Mouse (Mus musculus): ENCODE measurements around the gene Gon4l.

The Gon4l gene

GRCm38 (mm10) chr3:88912585-88912984 lies 77.6 kb downstream of the Gon4l start:
- no peak for DNase-seq (ENCODE audit: low read depth)

DNA sequence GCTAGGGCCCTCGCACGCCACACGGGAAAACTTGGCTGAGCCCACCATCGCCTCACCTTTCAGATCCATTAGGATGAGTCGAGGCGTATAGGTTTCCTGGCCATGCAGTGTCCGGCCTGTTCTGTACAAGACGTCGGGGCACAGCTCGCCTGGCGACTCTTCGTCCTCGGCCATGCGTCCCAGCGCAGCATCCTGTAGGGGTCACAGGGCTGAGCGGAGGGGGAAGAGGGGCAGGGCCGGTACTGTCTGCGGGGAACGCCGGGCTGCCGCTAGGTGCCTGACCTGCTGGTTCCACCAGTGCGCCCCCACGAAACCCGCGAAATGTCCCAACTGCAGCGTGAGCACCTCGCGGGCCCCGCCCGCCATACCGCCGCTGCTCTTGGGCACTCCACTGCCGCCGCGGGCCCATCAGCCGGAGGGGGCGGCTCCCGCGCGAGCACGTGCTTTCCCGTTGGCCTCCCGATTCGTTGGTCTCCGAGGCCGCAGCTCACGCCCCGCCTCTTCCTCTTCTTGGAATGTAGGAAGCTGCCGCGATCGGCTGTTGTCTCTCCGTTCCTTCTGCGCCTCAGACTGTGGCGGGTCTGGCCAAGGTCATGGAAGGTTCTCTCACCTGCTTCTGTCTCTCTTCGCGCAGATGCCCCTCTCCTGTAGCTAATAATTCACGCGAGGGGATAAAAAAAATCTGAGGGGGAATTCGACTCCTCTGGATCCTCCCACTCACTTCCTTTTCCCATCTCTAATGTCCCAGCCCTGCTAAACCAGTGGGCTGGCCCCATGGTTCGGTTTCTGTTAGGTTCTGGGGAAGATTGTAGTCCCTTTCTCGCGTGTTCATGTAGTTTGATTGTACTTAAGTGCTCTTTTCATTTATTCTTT lies 78.7 kb downstream of the Gon4l start, which contains the start of gene Msto1:
Msto1 (minus strand) TSS at position 489 of the 873 bp plus-strand sequence.
- DNase-seq (ENCODE audit: low read depth): peak; percentile 96

DNA sequence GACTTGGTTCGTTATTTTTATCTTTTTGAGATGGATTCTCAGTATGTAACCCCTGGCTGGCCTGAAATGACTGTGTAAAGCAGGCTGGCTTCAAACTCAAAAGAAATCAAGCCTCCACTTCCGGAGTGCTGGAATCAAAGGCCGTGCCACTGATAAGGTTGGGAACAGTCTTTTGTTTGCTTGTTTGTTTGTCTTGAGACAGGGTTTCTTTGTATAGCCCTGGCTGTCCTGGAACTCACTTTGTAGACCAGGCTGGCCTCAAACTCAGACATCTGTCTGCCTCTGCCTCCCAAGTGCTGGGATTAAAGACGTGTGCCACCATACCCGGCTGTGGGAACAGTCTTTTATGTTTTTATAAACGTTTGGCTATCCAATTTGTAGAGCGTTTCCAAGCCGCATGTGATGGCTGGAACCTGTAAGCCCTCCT lies 79.4 kb downstream of the Gon4l start:
- no peak for DNase-seq (ENCODE audit: low read depth)

DNA sequence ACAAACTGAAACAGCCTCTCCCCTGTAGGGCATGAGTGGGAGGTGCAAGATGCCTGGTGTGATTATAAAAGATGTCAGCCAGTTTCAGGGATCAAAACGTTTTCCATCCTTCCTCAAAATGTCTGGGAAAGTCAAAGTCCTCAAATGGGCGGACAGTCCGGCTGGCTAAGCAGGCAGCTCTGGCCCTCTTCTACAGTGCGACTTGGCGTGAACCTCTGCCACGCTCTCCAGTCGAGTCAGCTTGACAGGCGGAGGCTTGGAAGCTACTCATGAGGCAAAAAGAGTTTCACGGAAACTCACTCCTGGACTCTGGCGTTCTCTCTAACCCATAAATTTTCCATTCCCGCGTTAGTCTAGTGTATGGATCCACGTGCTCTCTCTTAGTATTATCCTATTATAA lies 84.0 kb downstream of the Gon4l start:
- DNase-seq (ENCODE audit: low read depth): no peak

GRCm38 (mm10) chr3:88921411-88921810 lies 86.4 kb downstream of the Gon4l start:
- DNase-seq (ENCODE audit: low read depth): no peak

DNA sequence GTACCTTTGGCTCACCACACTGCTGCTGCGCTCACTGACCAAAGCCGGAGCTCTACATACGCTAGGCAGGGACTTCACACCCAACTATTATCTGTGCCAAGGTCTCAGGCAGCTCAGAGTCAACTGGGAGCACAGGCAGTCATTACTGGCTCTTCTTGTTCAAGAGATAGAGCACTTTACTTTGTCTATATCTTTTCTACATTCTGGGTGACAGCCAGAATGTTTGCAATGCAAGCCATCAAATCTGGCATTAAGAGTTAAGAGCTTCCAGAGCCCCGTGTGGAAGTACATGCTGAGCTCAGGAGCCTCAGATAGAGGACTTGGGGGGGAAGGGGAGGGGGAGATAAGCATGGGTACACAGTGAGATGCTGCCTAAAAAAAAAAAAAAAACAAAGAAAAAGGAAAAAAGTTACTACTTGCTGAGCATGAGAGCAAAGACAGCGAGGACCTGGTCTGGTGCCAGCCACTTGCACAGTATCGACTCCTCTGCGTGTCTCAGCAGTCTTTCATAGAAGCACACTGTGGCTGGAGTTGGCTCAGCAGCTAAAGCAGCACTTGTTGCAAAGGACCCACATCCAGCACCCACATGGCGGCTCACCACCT lies 89.1 kb downstream of the Gon4l start:
- DNase-seq (ENCODE audit: low read depth): no peak

GRCm38 (mm10) chr3:88925651-88926050 lies 90.6 kb downstream of the Gon4l start:
- peak; percentile 23 for DNase-seq (ENCODE audit: low read depth)

DNA sequence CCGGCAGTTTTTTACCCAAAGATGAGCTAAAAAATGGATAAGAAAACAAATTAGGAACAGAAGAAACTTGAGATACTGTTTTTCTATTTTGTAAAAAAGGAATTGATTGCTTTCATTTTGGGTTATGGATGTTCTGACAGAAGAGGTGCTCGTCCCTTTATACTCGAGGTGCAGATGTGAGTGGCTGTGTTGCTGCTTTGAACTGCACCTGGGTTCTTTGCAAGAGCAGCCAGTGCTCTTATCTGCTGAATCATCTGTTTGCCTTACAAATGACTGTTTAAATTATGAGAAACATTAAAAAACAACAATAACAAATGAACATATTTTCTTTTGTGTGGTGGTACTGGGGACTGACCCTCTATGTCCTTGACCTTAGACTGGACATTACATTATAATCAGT lies 94.5 kb downstream of the Gon4l start:
- no peak for DNase-seq (ENCODE audit: low read depth)

DNA sequence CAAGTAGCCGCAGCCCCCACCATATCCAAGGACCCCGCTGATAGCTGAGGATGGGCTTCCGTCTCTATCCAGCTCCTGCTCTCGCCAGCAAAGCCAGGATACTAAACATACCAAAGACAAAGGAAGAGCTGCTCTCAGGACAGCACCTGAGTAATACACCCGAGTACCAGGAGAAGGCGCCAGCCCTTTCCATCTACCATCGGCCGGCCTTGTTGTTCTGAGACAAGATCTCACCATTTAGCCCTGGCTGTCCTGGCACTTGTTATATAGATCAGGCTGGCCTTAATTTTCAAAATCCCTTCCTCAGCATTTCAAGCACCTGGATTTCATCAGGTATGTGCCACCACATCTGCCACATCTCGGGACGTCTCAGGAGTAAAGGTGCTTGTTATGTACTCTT lies 104.0 kb downstream of the Gon4l start:
- no peak for DNase-seq (ENCODE audit: low read depth)

DNA sequence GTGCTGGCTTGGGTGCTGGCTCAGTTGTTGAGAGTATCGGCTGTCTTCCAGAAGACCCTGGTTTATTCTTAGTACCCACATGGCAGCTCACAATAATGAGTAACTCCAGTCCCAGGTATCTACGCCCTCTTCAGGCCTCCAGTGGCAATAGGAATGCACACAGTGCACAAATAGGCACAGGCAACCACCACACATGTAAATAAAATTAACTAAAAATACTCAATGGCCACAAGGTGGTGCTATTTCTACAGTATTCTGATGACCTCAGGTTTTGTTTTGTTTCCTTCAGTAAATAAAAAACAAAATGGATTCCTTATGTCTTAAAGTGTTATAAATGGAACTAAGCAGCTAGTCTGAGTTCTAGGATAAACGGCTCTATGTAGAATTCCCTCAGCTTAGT lies 104.7 kb downstream of the Gon4l start:
- peak; percentile 84 for DNase-seq (ENCODE audit: low read depth)

- no peak for DNase-seq (ENCODE audit: low read depth)
Observed at GRCm38 (mm10) chr3:88942316-88942880, 107.4 kb downstream of the Gon4l start.

GRCm38 (mm10) chr3:88944109-88944508 lies 109.1 kb downstream of the Gon4l start:
- no peak for DNase-seq (ENCODE audit: low read depth)

DNA sequence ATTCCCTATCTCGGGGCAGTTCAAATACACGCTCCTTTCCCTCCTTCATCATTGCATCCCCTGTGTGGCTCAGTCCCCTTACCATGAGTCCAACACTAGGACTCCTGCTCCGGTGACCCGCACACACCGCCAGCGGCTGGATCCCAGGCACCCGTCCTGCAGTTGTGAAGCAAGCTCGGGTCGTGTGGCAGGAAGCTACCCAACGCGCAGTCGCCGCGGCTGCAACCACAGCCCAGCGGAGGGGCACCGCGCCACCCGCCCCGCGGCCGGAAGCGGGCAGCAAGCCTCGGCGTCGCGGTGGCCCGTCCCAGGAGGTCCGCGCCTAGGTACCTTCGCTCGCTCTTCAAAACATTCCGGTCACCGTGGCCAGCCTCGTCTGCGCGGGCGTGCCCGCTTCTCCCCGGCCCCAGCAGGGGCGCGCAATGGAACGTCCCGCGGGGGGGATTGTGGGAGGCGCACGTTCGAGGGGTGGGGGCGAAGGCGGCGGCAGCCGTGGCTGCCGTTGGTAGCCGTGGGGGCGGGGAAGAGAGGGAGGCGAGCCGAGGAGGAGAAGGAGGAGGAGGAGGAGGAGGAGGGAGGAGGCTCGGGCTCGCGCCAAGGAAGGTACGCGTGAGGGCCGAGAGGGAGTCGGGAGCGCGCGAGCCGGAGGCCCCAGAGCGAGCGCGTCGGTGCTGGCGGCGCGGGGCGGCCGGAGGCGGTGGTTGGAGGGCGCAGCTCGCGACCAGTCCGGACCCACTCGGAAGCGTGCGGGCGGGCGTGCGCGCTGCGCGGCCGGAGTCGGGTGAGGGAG lies 115.0 kb downstream of the Gon4l start:
- DNase-seq (ENCODE audit: low read depth): peak; percentile 91

- DNase-seq (ENCODE audit: low read depth): peak; percentile 91
Observed at GRCm38 (mm10) chr3:88950576-88951326, 115.7 kb downstream of the Gon4l start, which contains the start of the genes Ash1l and Dap3. Ash1l (plus strand) TSS chr3:88950622. Dap3 (minus strand) TSS chr3:88951181.

DNA sequence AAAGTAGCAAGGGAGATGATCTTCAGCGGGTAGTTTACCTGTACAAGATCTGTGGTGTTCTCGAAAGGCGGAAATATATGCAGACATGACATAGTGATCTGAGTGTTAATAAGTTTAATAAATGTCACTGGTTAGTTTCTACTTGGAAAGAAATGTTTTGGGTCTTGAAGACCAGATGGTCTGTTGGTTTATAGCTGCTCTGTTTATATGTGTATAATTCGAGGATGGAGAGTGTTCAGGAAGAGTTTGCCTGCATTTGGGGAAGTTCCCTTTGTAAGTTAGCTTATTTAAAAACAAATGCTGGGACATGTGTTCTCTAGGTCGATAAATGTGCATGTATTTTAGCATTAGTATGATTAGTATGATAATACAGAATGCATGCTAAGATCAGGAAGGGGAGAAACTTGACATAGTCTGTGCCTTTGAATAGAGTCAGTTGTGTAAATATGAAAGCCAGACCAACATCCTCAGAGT lies 116.3 kb downstream of the Gon4l start:
- no peak for DNase-seq (ENCODE audit: low read depth)

DNA sequence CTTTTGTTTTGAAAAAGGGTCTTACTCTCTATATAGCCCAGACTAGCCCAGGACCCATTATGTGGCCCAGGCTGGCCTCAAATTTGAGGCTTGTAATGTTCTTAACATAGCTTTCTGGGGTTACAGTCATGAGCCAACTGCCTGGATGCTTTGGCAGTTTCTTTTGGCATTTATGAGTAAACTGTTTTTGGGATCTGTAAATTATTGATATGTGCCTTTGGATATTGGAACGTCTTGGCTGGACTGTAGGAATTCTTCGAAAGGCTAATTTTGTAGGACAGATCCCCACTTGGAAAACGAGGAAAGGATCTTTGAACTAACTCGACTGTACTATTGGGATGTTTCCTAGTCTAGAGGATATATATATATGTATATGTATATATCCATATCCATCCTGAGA lies 118.2 kb downstream of the Gon4l start:
- DNase-seq (ENCODE audit: low read depth): no peak

- DNase-seq (ENCODE audit: low read depth): no peak
Observed at GRCm38 (mm10) chr3:88953736-88954135, 118.7 kb downstream of the Gon4l start.

Measured in induced T-regulatory cell, adult 2 months (primary cell).